Mouse (Mus musculus): Measurements from ENCODE around the gene Dync1li1. TPM values are rescaled to one million over a fixed set of nuclear protein-coding genes. Genes with fewer than 3 reads are reported as not detected.

The Dync1li1 gene
- total RNA-seq, 4 experiments from 2014 or later = 37.9 to 45.9 (median 44.1) TPM

GRCm38 (mm10) chr9:114729911-114730805, 41.6 kb downstream of the Dync1li1 start:
- DNase-seq = no peak

- DNase-seq = peak; percentile 96
Measured at GRCm38 (mm10) chr9:114731011-114731755, 42.6 kb downstream of the Dync1li1 start, which contains the start of gene Cmtm6. Gene Cmtm6 (plus strand): TSS chr9:114731116.

DNA sequence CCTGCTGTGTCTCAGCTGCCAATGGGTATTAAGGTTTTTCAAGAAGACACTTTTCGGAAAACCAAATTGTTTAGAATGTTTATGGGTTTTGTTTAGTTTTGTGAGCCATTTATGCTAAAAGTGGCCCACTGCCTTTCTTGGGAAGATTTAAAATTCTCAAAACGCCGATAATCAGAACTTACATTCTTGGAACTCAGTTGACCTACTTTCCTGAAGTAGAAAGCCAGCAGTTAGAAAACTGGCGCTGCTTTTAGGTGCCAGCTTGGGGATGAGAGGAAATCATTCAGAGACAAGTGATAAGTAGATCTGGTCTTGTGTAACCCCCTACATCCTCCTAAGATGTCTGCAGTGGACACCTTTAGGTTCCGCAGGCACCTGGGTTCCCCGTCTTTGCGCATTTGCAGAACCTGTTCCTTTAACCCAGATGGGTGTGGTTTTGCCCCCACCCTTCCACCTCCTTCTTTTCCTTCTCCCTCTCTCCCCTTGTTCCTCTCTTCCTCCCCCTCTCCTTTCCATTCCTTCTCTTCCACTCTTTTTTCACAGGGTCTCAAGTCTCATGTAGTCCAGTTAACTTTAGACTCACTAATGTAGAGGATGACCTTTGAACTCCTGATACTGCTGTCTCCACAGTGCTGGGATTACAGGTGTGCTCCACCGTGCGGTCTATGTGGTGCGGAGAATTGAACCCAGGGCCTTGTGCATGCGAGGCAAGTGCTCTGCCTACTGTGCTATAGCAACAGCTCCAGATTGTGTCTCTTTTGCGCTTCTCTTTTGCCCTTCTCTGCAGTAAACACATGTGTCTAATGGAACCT, 43.5 kb downstream of the Dync1li1 start:
- DNase-seq = no peak

DNA sequence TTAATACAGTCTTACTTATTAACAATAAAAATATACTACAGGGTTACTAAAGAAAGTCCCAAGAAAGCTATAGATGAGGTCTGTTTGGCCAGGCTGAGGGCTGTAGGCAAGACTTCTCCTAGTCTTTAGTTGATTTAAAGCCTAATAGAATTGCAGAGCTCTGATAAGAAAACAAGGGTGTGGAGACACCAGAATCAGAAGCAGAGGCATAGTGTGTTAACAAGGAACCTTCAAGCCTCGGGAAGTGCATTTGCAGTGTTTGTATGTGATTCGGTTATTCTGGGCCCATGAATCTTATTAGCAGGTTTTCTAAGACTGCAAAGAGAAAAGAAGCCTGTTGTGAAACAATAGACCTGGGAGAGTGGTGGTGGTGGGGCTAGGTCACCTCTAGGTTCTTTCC, 44.6 kb downstream of the Dync1li1 start:
- no peak for DNase-seq

- DNase-seq = peak; percentile 43
Measured at GRCm38 (mm10) chr9:114736442-114736841, 47.9 kb downstream of the Dync1li1 start.

- DNase-seq = no peak
Measured at GRCm38 (mm10) chr9:114740336-114740735, 51.7 kb downstream of the Dync1li1 start.

DNA sequence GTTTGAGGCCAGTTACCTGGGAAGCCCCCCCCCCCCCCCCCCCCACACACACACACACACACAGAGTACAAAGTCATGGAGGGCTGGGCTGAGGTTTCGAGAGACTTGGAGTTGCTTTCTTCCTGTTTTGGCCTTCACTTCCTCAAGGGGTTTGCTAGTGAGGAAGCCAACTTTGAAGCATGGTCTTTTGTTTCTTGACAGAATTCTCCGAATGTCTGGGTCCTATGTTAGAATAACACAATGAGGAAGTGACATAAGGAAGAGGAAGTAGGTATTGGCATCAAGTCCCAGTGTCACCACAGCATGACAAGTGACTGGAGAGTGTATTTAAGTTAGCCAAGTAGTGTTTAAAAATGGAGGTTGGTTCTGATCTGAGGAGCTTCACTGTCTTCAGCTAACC, 54.1 kb downstream of the Dync1li1 start:
- DNase-seq = no peak

DNA sequence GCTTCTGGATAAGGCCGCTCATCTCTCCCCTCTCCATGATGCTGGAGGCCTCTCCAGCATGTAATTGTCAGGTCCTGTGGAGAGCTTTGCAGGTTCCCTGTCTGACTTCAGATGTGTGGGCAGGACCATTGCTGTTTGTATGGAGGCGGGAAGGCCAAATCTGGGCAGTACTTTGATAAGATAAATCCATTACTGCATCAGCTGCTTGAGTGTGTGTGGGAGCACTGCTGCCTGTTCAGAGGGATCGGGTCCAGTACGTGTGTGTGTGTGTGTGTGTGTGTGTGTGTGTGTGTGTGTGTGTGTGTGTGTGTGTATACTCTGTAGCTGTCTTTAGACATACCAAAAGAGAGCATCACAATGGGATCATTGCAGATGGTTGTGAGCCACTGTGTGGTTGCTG, 56.6 kb downstream of the Dync1li1 start:
- no peak for DNase-seq

DNA sequence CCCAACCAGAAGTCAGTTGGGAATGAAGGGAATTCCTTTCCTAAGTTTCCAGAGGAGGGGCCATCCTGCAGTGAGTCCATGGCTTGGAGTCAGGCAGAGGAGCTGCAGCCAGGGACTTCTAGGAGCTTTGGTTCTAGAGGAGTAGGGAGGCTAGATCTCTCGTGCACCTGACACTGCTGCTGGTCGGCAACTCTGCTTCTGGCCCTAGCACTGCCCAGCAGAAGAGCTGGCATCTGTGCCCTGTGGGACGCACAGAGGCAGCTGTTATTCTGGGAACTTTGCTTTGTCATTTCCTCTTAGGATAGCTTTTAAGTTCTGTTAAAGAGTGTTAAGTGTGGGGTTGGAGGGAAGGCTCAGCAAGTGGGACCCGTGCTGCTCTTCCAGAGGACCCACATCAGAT, 57.1 kb downstream of the Dync1li1 start:
- DNase-seq = no peak

- DNase-seq = no peak
Measured at GRCm38 (mm10) chr9:114747012-114747411, 58.4 kb downstream of the Dync1li1 start.

- no peak for DNase-seq
Measured at GRCm38 (mm10) chr9:114747466-114747865, 58.9 kb downstream of the Dync1li1 start.

- no peak for DNase-seq
Measured at GRCm38 (mm10) chr9:114751582-114751981, 63.0 kb downstream of the Dync1li1 start.

- no peak for DNase-seq
Measured at GRCm38 (mm10) chr9:114752311-114752710, 63.7 kb downstream of the Dync1li1 start.

DNA sequence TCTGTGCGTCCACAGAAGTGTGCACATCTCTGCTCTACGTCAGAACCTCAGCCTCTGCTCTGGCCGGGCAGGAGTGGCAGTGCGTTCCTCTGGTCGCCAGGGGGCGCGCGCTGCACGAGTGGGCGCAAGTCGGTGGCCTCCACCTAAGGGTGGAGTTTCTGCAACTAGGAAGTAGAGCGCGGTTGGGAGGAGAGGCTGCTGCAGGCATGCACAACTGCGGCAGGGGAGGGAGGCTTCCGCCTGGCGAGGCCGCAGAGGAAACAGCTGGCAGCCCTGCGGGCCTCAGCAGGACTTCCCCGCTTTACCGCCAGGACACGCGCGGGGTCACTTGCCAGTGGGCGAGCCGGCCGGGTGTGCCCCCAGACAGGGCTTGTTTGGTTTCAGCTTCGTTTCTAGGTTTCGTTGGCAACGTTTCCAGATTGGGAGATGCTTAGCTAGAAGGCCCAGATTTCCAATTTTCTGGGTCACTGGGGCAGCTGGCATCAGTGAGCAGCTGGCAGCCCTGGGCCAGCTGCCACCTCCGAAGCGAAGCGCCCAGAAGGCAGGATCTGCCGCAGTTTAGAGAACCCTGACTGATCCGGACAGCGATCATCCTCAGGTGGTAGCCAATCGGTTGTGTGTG, 64.4 kb downstream of the Dync1li1 start:
- DNase-seq = peak; percentile 93

GRCm38 (mm10) chr9:114758272-114758671, 69.7 kb downstream of the Dync1li1 start:
- DNase-seq = no peak

- no peak for DNase-seq
Measured at GRCm38 (mm10) chr9:114758801-114759200, 70.2 kb downstream of the Dync1li1 start.

GRCm38 (mm10) chr9:114759886-114760285, 71.3 kb downstream of the Dync1li1 start:
- DNase-seq = no peak

DNA sequence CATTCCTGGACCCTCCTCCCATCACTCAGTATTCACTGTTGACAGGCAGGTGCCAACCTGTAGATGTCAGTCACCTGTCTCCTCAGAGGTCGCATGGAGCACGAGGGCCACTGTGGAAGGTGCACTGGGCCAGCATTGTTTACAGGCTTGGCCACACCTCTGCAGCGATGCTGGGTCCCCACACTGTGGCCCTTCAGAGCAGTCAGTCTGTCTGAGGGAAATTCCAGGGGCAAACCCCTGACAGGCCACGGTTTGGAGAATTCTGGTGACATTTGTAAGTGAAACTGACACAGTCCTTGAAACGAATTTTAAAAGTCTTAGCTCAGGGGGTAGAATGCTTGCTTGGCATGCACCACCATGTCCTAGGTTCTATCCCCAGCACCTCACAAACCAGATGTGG, 71.8 kb downstream of the Dync1li1 start:
- DNase-seq = no peak

DNA sequence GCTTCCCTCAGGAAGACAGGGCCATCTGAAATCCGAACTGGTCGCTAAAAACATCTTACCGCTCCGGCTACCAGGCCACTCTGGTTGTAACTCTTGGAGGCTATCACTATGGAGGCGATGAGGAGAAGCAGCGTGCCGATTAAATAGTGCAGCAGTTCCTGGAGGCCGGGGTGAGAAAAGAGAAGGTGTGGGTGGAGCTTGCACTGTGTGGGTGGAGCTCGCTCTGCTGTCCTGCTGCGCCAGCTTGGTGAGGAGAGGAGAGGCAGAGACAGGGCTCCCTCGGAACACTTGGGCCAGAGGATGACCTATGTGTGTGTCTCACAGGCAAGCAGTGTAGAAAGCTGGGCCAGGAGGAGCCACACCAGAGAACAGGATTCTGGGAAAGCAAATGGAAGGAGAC, 73.3 kb downstream of the Dync1li1 start:
- DNase-seq = no peak

DNA sequence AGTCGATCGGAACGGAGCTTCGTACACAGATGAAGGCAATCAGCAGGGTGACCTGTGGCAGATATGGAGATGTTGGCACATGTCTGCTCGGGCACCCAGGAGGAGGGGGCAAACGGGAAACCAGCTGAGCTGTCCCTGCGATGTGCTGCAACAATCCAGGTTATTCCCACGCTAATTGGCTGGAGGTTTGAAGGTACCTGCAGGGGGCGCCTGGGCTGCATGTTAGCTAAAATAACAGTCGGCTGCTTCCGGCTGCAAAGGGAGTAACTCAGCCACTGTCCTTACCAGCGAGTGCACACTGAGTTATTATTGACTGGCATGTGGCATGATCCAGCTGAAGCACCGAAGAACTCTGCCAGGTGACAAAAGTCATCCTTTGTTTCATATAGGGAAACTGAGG, 74.8 kb downstream of the Dync1li1 start:
- no peak for DNase-seq

DNA sequence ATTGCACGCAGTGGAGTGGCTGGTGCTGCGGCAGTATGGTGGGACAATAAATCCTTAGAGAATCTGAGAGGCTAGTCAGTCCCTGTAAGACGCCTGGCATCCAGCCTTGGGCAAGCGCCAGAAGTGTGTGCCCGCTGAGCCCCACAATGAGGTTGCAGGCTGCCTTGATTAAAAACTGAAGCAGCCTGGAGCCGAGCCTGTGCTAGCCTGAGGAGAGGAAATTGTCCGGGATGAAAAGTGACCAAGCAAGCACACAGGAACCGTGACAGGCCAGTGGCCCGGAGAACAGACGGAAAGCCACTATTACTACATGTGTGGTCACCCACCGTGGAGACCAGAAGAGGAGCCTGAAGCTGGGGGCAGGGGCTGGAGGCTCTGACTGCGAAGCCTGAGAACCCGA, 78.4 kb downstream of the Dync1li1 start:
- DNase-seq = peak; percentile 31

DNA sequence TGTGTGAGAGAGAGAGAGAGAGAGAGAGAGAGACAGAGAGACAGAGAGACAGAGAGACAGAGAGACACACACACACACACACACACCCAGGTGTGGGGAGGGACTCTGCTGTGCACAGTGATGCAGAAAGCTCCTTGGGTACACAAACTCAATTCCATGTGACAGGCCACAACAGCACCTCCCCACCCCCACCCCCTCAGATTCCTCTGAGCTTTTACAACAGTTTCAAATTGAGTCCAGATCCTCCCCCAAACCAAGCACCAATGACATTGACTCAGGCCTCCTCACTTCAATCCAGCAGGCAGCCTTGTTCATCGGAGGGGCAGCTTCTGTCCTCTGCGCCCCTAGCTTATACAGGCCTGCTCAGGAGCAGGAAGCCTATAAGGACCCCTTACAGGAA, 78.9 kb downstream of the Dync1li1 start:
- no peak for DNase-seq

All from adrenal gland, adult 8-10 months (tissue).